Mouse (Mus musculus): ENCODE measurements around the gene Nt5c3b. TPM values are rescaled to one million over a fixed set of nuclear protein-coding genes. Genes with fewer than 3 reads are reported as not detected.

Gene Nt5c3b
- polyA plus RNA-seq, 1 experiment, result 52.0 TPM

- Histone ChIP-seq H3K4me3 (ENCODE audit: insufficient read depth, low read length) (no peak overlapping the region), H3K4me1 (ENCODE audit: control insufficient read depth, insufficient read depth, low read length) (peaks cover 1% of the 10 kb centered on the region), H3K27ac (ENCODE audit: insufficient read depth, low read length) (no peak overlapping the region)
- TF ChIP-seq POLR2A (IDR thresholded peaks at IDR 0.05; ENCODE audit: low read depth, low read length) (no peak), CTCF (IDR thresholded peaks at IDR 0.05; ENCODE audit: borderline replicate concordance, insufficient read depth, low read length) (no peak)
Measured at GRCm38 (mm10) chr11:100465833-100466232, 24.2 kb upstream of the Nt5c3b start.

DNA sequence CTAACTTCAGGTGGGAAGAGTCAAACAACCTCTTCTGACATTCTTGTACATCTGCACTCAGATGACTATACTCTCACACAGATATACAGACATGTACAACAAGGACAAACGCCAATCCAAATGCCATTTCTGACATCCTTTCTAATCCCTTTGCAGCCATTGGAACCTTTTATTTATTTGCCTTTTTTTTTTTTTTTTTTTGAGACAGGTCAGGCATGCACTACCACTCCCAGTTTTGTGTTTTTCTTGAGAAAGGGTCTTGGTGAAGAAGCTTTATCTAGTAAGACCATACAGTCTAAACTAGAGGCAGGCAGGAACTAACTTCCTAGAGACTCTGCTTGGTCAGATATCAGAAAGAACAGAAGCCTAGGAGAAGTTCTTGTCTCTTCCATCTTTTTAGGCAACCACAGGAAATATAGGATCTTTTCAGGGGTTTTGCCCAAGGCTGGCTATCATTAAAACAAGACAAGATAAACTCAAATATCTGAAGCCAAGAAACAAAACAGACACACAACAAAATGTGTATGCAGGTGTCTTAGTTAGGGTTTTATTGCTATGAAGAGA lies 23.7 kb upstream of the Nt5c3b start:
- no peaks in the 10 kb centered on the region; the same call in 1 of the 2 replicates for H3K4me1 ChIP-seq (ENCODE audit: control insufficient read depth, insufficient read depth, low read length)
- no peak for TF ChIP-seq CTCF (IDR thresholded peaks at IDR 0.05; ENCODE audit: borderline replicate concordance, insufficient read depth, low read length)
- TF ChIP-seq POLR2A (IDR thresholded peaks at IDR 0.05; ENCODE audit: low read depth, low read length), result no peak
- no peak overlapping the region for H3K4me3 ChIP-seq (ENCODE audit: insufficient read depth, low read length)
- H3K27ac ChIP-seq (ENCODE audit: insufficient read depth, low read length), result no peak overlapping the region

GRCm38 (mm10) chr11:100462699-100463098 lies 21.1 kb upstream of the Nt5c3b start:
- Histone ChIP-seq H3K27ac (ENCODE audit: insufficient read depth, low read length) (no peak overlapping the region), H3K4me3 (ENCODE audit: insufficient read depth, low read length) (no peak overlapping the region), H3K4me1 (ENCODE audit: control insufficient read depth, insufficient read depth, low read length) (no peaks in the 10 kb centered on the region)
- TF ChIP-seq POLR2A (IDR thresholded peaks at IDR 0.05; ENCODE audit: low read depth, low read length), result no peak

- H3K27ac ChIP-seq (ENCODE audit: insufficient read depth, low read length), result no peak overlapping the region
- no peak for TF ChIP-seq POLR2A (IDR thresholded peaks at IDR 0.05; ENCODE audit: low read depth, low read length)
Measured at GRCm38 (mm10) chr11:100457711-100458110, 16.1 kb upstream of the Nt5c3b start.

GRCm38 (mm10) chr11:100457247-100457646 lies 15.6 kb upstream of the Nt5c3b start:
- Histone ChIP-seq H3K4me3 (ENCODE audit: insufficient read depth, low read length) (no peak overlapping the region), H3K27ac (ENCODE audit: insufficient read depth, low read length) (no peak overlapping the region), H3K4me1 (ENCODE audit: control insufficient read depth, insufficient read depth, low read length) (no peaks in the 10 kb centered on the region)
- TF ChIP-seq POLR2A (IDR thresholded peaks at IDR 0.05; ENCODE audit: low read depth, low read length), result no peak
- TF ChIP-seq CTCF (IDR thresholded peaks at IDR 0.05; ENCODE audit: borderline replicate concordance, insufficient read depth, low read length), result no peak

More at GRCm38 (mm10) chr11:100457711-100458110, 16.1 kb upstream of the Nt5c3b start:
- Histone ChIP-seq H3K4me3 (ENCODE audit: insufficient read depth, low read length) (no peak overlapping the region), H3K4me1 (ENCODE audit: control insufficient read depth, insufficient read depth, low read length) (no peaks in the 10 kb centered on the region)

GRCm38 (mm10) chr11:100442625-100443024 lies 1.0 kb upstream of the Nt5c3b start:
- H3K4me1 ChIP-seq (ENCODE audit: control insufficient read depth, insufficient read depth, low read length), result peaks cover 5% of the 10 kb centered on the region; the same call in 1 of the 2 replicates
- no peak overlapping the region for H3K4me3 ChIP-seq (ENCODE audit: insufficient read depth, low read length)
- H3K27ac ChIP-seq (ENCODE audit: insufficient read depth, low read length), result no peak overlapping the region
- TF ChIP-seq CTCF (IDR thresholded peaks at IDR 0.05; ENCODE audit: borderline replicate concordance, insufficient read depth, low read length) (no peak), POLR2A (IDR thresholded peaks at IDR 0.05; ENCODE audit: low read depth, low read length) (no peak)

GRCm38 (mm10) chr11:100440691-100441522 lies 701 bp downstream of the Nt5c3b start:
- no peak overlapping the region for H3K27ac ChIP-seq (ENCODE audit: insufficient read depth, low read length)
- peaks cover 5% of the 10 kb centered on the region; the same call in 1 of the 2 replicates for H3K4me1 ChIP-seq (ENCODE audit: control insufficient read depth, insufficient read depth, low read length)
- H3K4me3 ChIP-seq (ENCODE audit: insufficient read depth, low read length), result peak overlapping the region; percentile 66
- no peak for TF ChIP-seq CTCF (IDR thresholded peaks at IDR 0.05; ENCODE audit: borderline replicate concordance, insufficient read depth, low read length)
- peak; percentile 96 for TF ChIP-seq POLR2A (IDR thresholded peaks at IDR 0.05; ENCODE audit: low read depth, low read length)

GRCm38 (mm10) chr11:100437901-100438300 lies 3.7 kb downstream of the Nt5c3b start:
- H3K4me3 ChIP-seq (ENCODE audit: insufficient read depth, low read length), result no peak overlapping the region
- no peak for TF ChIP-seq POLR2A (IDR thresholded peaks at IDR 0.05; ENCODE audit: low read depth, low read length)
- TF ChIP-seq CTCF (IDR thresholded peaks at IDR 0.05; ENCODE audit: borderline replicate concordance, insufficient read depth, low read length), result no peak
- H3K4me1 ChIP-seq (ENCODE audit: control insufficient read depth, insufficient read depth, low read length), result peaks cover 5% of the 10 kb centered on the region; the same call in 1 of the 2 replicates
- no peak overlapping the region for H3K27ac ChIP-seq (ENCODE audit: insufficient read depth, low read length)

- H3K4me1 ChIP-seq (ENCODE audit: control insufficient read depth, insufficient read depth, low read length), result peaks cover 5% of the 10 kb centered on the region; the same call in 1 of the 2 replicates
- H3K27ac ChIP-seq (ENCODE audit: insufficient read depth, low read length), result no peak overlapping the region
- H3K4me3 ChIP-seq (ENCODE audit: insufficient read depth, low read length), result no peak overlapping the region
- no peak for TF ChIP-seq POLR2A (IDR thresholded peaks at IDR 0.05; ENCODE audit: low read depth, low read length)
- no peak for TF ChIP-seq CTCF (IDR thresholded peaks at IDR 0.05; ENCODE audit: borderline replicate concordance, insufficient read depth, low read length)
Measured at GRCm38 (mm10) chr11:100435678-100436246, 5.8 kb downstream of the Nt5c3b start.

DNA sequence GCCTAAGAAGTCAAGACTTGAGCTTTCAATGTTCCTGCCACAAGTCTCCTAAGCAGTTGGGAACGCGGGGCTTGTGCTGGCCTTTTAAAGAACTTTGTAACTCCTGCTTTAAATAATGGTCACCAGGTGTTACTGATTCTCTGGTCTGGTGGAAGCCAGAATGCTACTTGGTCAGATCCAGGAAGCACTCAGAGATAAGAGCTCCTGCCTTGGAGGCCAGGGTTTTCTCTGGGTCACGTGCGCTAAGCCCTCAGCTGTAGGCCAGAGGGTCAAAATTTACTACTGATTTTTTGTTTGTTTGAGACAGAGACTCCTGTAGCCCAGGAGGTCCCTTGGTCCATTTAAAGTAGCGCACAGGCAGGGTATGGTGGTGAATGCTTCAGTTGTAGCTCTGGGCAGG lies 9.6 kb downstream of the Nt5c3b start:
- no peak overlapping the region for H3K27ac ChIP-seq (ENCODE audit: insufficient read depth, low read length)
- H3K4me1 ChIP-seq (ENCODE audit: control insufficient read depth, insufficient read depth, low read length), result no peaks in the 10 kb centered on the region
- TF ChIP-seq CTCF (IDR thresholded peaks at IDR 0.05; ENCODE audit: borderline replicate concordance, insufficient read depth, low read length) (no peak), POLR2A (IDR thresholded peaks at IDR 0.05; ENCODE audit: low read depth, low read length) (no peak)
- no peak overlapping the region for H3K4me3 ChIP-seq (ENCODE audit: insufficient read depth, low read length)

Data from embryonic fibroblast, embryonic 13.5 days (primary cell).